In the genomic region with DNA sequence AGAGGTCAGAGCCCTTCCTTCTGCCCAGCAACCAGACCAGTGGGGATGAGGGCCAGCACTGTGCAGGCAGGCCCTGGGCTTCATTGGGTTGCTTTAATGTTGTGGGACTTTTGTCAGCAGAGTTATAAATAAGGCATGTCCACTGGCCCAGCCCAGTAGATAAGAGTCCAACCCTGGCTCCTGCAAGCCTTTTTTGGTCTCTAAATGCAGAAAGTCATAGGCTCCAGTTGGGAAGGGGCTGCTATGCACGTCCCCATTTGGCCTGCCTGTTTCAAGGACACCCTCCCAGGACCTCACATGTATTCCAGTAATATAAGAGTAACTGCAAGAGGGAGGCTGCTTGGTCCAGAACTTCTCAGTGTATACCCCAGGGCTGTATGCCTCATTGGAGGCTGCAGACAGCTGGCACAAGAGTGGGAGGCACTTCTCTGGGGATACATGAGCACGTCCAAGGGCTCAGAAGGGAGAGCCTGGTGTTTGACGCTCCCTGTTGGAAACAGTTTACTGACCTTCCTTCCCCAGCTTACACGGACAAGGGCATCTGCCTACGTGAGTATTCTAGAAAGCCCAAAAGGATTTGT, we compare ENCODE assay signal across 8 mouse cellular contexts. TPM values are rescaled to one million over a fixed set of nuclear protein-coding genes. Genes with fewer than 3 reads are reported as not detected.
DNase-seq lines count a peak whose midpoint lies in the region; ATAC-seq and TF ChIP-seq lines count a peak whose summit lies in the region.

A gene (minus strand): TSS at position 324 of the 581 bp plus-strand sequence.

- no peak for TF ChIP-seq CTCF in brain, embryonic 14.5 days (IDR thresholded peaks at IDR 0.05; ENCODE audit: borderline replicate concordance, extremely low read depth, insufficient read depth, insufficient read length)

- no peaks in the 10 kb centered on the region for H3K36me3 ChIP-seq in limb, embryonic 15.5 days

- no peak within 1 kb of the TSS for H3K9ac ChIP-seq in limb, embryonic 15.5 days

- TF ChIP-seq POLR2A in brain, embryonic 14.5 days (IDR thresholded peaks at IDR 0.05; ENCODE audit: borderline replicate concordance, extremely low read depth, insufficient read depth, insufficient read length, poor library complexity, severe bottlenecking): no peak

- H3K27ac ChIP-seq in limb, embryonic 15.5 days: no peak within 1 kb of the TSS

- intact Hi-C loops in heart, postnatal 25 days (cut with DNase I): loop anchor here (1.0 kb wide), 1 partner anchor 45 kb away; no protein-coding TSS in a partner anchor

- H3K27me3 ChIP-seq in limb, embryonic 15.5 days: no peaks in the 10 kb centered on the region

- no peaks in the 10 kb centered on the region for H3K9me3 ChIP-seq in limb, embryonic 15.5 days

- ATAC-seq in limb, embryonic 15.5 days (ENCODE audit: insufficient number of reproducible peaks, low FRiP score, low TSS enrichment, low read depth): no peak
- ATAC-seq in activated CD4-positive, CD25-positive, alpha-beta regulatory T cell, adult 4 months: no peak

- no peak for DNase-seq in layer of hippocampus, adult 18-20 months (ENCODE audit: low spot score in 2 of 2)
- no peak for DNase-seq in layer of hippocampus, adult 11-12 months (ENCODE audit: low spot score)
- no peak for DNase-seq in brain, embryonic 14.5 days (ENCODE audit: low read depth)
- DNase-seq in heart, postnatal 25 days (ENCODE audit: low spot score): peak; percentile 21
- DNase-seq in spleen, postnatal 10 days (ENCODE audit: low spot score in 2 of 2): no peak
- no peak for DNase-seq in right cerebral cortex, adult 18-20 months

- H3K4me2 ChIP-seq in limb, embryonic 15.5 days: no peak within 1 kb of the TSS

- H3K4me1 ChIP-seq in limb, embryonic 15.5 days: no peaks in the 10 kb centered on the region

- WGBS in limb, embryonic 15.5 days: 70% methylated on average over 5 of the region's 5 CpGs

- no peak within 1 kb of the TSS for H3K4me3 ChIP-seq in limb, embryonic 15.5 days

RNA-seq across cellular contexts. Expression of the gene that starts here (rescaled TPM):
- total RNA-seq in layer of hippocampus, adult 18-20 months (2021): 10 to 100 TPM; 28.5 to 34.0 TPM
- 15.4 and 17.2 TPM in 2 replicates for polyA plus RNA-seq in brain, embryonic 14.5 days (2012; rRNA removed)
- 1,000 to 10,000 TPM; 2,139 to 2,275 TPM for total RNA-seq in heart, postnatal 25 days (2021)
- polyA plus RNA-seq in limb, embryonic 15.5 days (2015; fragmentation: Nextera tagmentation; extraction: Ambion mirVana): 24.7 and 26.9 TPM in 2 replicates
- 1 to 10 TPM; 3.0 to 3.3 TPM for polyA plus RNA-seq in activated CD4-positive, CD25-positive, alpha-beta regulatory T cell, adult 4 months (2017; shearing (Covaris generic))

Comparison
In these comparisons a context has a peak if more than half of its experiments do, and no peak if none do; other contexts are left out.
1. RNA of the gene that starts here (total RNA-seq): 2,139 to 2,275 TPM in heart, postnatal 25 days; 28.5 to 34.0 TPM in layer of hippocampus, adult 18-20 months; every median in the first group is over 10 times any median in the second.